In genomic region chr4:62660554-62660864, GRCm38 (mm10) we compare ENCODE assay signal across 9 mouse cellular contexts.
DNase-seq lines count a peak whose midpoint lies in the region; TF ChIP-seq lines count a peak whose summit lies in the region.
"Had no signal": no experiment of that assay in that cellular context is flagged by ENCODE, and none has a peak within 500 bp of the region (broad histone marks: within the 10 kb centered on the region; RNA-seq: fewer than 3 reads in every experiment).

No protein-coding gene starts in this region.

- intact Hi-C loops in heart, adult 2 months (cut with DNase I), result no loop called here

- no peak for TF ChIP-seq EP300 in heart, adult 2 months (IDR thresholded peaks at IDR 0.05; ENCODE audit: insufficient read depth, low read depth, low read length)

- no peak overlapping the region for H3K9ac ChIP-seq in heart, adult 2 months (ENCODE audit: low read depth, low read length)
- H3K9ac ChIP-seq: liver, embryonic 13.5 days had no signal

- peak in 1 of 2 experiments; percentile 39 for DNase-seq in heart, adult 2 months
- no peak for DNase-seq in heart, adult 11 months
- peak; percentile 94 for DNase-seq in embryo, embryonic 10.5 days (ENCODE audit: low spot score)
- peak; percentile 85 for DNase-seq in hindbrain, embryonic 10.5 days (ENCODE audit: low spot score)
- DNase-seq in liver, result peak; percentile 46
- peak; percentile 83 for DNase-seq in yolk sac, embryonic 10.5 days (ENCODE audit: low spot score)
- DNase-seq in left cerebral cortex, adult 11 months (ENCODE audit: low spot score), result no peak
- no peak for DNase-seq in layer of hippocampus, postnatal 25 days (ENCODE audit: extremely low spot score in 1 of 2, low spot score in 1 of 2)
- DNase-seq: liver, embryonic 13.5 days had no signal

- peaks cover 38% of the 10 kb centered on the region for H3K4me1 ChIP-seq in heart, adult 2 months (ENCODE audit: control insufficient read depth, insufficient read depth, low read length)
- H3K4me1 ChIP-seq in hindbrain, embryonic 10.5 days (replicated peaks), result peaks cover 78% of the 10 kb centered on the region

- H3K36me3 ChIP-seq in heart, adult 2 months (ENCODE audit: control insufficient read depth, insufficient read depth, low read length), result peaks cover 24% of the 10 kb centered on the region
- no peaks in the 10 kb centered on the region for H3K36me3 ChIP-seq in hindbrain, embryonic 10.5 days
- H3K36me3 ChIP-seq: liver, embryonic 13.5 days had no signal

- H3K79me2 ChIP-seq in heart, adult 2 months (replicated peaks; ENCODE audit: control insufficient read depth, insufficient read depth, low read length), result no peaks in the 10 kb centered on the region

- no peaks in the 10 kb centered on the region for H3K27me3 ChIP-seq in heart, adult 2 months (ENCODE audit: control insufficient read depth, insufficient read depth, low read length)
- no peaks in the 10 kb centered on the region for H3K27me3 ChIP-seq in hindbrain, embryonic 10.5 days (ENCODE audit: insufficient read depth, poor library complexity, severe bottlenecking)
- H3K27me3 ChIP-seq: liver, embryonic 13.5 days had no signal

- TF ChIP-seq POLR2A in heart, adult 2 months (IDR thresholded peaks at IDR 0.05; ENCODE audit: insufficient read depth, low read depth, low read length), result no peak

- H3K9me3 ChIP-seq in hindbrain, embryonic 10.5 days, result no peaks in the 10 kb centered on the region
- H3K9me3 ChIP-seq: liver, embryonic 13.5 days had no signal

- WGBS in heart, adult 2 months, result 6% methylated on average over 3 of the region's 3 CpGs
- 1% methylated on average over 3 of the region's 3 CpGs for WGBS in hindbrain, embryonic 10.5 days

- TF ChIP-seq CTCF in heart, adult 2 months (IDR thresholded peaks at IDR 0.05), result no peak

- H3K27ac ChIP-seq in heart, adult 2 months, result peak overlapping the region; percentile 67
- peak overlapping the region; percentile 90 for H3K27ac ChIP-seq in hindbrain, embryonic 10.5 days
- H3K27ac ChIP-seq: liver, embryonic 13.5 days had no signal

- no peak overlapping the region for H3K4me3 ChIP-seq in heart, adult 2 months
- peak overlapping the region; percentile 32 for H3K4me3 ChIP-seq in hindbrain, embryonic 10.5 days
- H3K4me3 ChIP-seq: liver, embryonic 13.5 days had no signal

Comparison
In these comparisons a context has a peak if more than half of its experiments do, and no peak if none do; other contexts are left out.
1. DNase-seq: peak in embryo, embryonic 10.5 days (single experiment), hindbrain, embryonic 10.5 days (single experiment), liver (single experiment) and yolk sac, embryonic 10.5 days (single experiment); none in heart, adult 11 months (single experiment), left cerebral cortex, adult 11 months (single experiment) and layer of hippocampus, postnatal 25 days (0 of 2).